Mouse (Mus musculus): ENCODE results near the gene Ache.
"Not testable (repeated sequence)": the region's sequence is repeated elsewhere in the genome, so short reads cannot be mapped to it uniquely, and the experiment has no call there.

Gene Ache

DNA sequence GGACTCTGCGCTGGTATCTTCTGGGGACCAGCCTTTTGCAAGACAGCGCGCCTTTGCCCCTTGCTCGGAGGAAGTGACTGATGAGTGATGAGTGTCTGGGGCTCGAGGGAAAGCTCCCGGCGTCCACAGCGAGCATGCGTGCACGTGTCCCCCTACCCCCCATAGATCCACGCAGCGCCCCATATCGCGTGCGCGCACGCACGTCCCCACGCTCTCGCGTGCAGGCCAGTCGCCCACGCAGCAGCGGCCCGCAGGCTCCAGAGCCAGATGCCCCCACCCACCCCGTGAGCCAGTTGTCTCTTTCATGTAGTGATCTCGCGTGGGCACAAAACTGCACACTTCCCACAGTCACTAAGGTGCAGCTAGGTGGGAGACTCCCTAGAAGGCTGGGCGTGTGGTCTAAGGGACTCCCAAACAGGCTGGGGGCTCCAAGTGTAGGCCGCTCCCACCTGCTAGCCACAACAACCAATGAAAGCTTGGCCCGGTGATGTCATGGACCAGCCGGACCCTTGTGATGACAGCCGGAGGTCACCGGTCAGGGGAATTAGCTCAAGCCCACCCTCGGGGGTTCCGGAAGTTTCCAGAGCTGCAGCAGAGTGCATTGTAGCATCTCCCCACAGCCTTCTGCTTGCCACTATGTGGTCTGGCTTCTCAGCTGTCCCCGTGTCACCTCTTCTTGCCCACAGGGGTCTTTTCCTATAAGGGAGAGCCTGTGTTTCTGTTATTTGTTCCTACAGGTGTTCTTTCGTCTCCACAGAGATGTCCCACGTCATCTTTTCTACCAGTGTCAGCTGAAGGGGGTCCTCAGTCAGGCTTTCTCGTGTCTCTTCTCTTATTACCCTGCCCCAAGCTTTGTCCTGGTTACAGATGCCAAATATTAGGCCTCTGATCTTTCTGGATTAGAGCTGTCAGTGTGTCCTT is at the start of gene Ache:
Ache (plus strand) TSS at position 488 of the 921 bp plus-strand sequence.
- in situ Hi-C loops (cut with MboI): no loop called here

GRCm38 (mm10) chr5:137263897-137264720 is 23.2 kb upstream of the Ache start:
- in situ Hi-C loops (cut with MboI): no loop called here

DNA sequence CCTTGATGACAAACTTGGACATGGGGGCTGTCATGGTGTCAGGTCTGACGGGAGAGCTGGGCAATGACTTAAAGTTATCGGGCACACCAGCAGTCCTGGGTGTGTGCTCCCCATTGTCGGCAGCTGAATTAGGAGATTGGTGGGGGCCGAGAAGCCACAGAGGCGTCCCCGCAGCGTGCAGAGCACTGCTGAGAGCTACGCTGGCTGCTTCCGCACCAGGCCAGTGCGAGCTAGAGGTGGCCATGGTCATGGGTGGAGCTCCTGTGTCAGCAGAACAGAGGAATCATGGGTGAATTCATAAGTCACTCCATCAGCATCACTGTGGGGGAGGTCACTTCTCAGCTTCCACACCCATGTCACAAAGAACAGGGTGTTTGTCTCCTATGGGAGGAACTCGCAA is 22.5 kb upstream of the Ache start:
- in situ Hi-C loops (cut with MboI): no loop called here

- in situ Hi-C loops (cut with MboI): no loop called here
These were observed 19.0 kb upstream of the Ache start for GRCm38 (mm10) chr5:137268131-137268910.

GRCm38 (mm10) chr5:137277360-137278342 is 9.7 kb upstream of the Ache start:
- in situ Hi-C loops (cut with MboI): no loop called here

DNA sequence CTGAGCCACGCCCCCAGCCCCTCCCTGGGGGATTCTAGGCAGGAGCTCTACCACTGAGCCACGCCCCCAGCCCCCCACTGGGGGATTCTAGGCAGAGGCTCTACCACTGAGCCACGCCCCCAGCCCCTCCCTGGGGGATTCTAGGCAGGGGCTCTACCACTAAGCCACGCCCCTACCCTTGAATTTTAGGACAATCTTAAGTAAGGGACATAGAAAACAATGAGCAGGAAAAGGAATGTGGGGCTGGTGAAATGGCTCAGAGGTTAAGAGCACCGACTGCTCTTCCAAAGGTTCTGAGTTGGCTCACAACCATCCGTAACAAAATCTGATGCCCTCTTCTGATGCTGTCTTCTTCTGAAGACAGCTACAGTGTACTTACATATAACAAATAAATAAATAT is 2.9 kb upstream of the Ache start:
- in situ Hi-C loops (cut with MboI): not testable (repeated sequence)

GRCm38 (mm10) chr5:137285045-137285444 is 2.3 kb upstream of the Ache start:
- in situ Hi-C loops (cut with MboI): no loop called here

- in situ Hi-C loops (cut with MboI): no loop called here
These were observed 1.3 kb upstream of the Ache start for GRCm38 (mm10) chr5:137285986-137286385.

DNA sequence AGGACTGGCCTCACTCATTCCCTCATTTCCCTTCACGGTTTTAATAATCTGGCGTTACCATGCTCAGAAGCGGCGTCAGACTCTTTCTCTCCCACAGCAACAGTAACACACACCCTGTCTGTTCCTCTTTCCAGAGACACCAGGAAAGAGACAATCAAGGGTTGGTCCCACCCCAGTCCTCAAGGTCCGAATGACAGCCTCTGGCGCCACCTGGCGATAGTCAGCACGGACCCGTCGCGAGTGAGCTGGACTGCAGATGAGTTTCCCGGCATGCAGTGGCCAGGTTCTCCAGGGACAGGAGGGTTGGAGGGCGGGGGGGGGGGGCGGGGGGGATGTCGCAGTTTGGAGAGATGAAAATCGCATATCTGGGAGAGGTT is 676 bp upstream of the Ache start:
- in situ Hi-C loops (cut with MboI): no loop called here

- in situ Hi-C loops (cut with MboI): no loop called here
These were observed 829 bp downstream of the Ache start for GRCm38 (mm10) chr5:137287953-137288743.

- in situ Hi-C loops (cut with MboI): no loop called here
These were observed 1.7 kb downstream of the Ache start for GRCm38 (mm10) chr5:137288999-137289470.

GRCm38 (mm10) chr5:137289591-137290365 is 2.5 kb downstream of the Ache start:
- in situ Hi-C loops (cut with MboI): no loop called here

- in situ Hi-C loops (cut with MboI): no loop called here
These were observed 3.4 kb downstream of the Ache start for GRCm38 (mm10) chr5:137290677-137291076.

DNA sequence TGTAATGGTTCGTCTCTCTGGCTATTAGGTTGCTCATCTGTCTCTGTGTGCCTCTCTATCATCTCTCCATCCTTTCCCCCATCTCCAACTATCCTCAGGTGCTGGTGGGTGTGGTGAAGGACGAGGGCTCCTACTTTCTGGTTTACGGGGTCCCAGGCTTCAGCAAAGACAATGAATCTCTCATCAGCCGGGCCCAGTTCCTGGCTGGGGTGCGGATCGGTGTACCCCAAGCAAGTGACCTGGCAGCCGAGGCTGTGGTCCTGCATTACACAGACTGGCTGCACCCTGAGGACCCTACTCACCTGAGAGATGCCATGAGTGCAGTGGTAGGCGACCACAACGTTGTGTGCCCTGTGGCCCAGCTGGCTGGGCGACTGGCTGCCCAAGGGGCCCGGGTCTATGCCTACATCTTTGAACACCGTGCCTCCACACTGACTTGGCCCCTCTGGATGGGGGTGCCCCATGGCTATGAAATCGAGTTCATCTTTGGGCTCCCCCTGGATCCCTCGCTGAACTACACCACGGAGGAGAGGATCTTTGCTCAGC is 4.1 kb downstream of the Ache start:
- in situ Hi-C loops (cut with MboI): no loop called here

GRCm38 (mm10) chr5:137293282-137293681 is 6.0 kb downstream of the Ache start:
- in situ Hi-C loops (cut with MboI): no loop called here

DNA sequence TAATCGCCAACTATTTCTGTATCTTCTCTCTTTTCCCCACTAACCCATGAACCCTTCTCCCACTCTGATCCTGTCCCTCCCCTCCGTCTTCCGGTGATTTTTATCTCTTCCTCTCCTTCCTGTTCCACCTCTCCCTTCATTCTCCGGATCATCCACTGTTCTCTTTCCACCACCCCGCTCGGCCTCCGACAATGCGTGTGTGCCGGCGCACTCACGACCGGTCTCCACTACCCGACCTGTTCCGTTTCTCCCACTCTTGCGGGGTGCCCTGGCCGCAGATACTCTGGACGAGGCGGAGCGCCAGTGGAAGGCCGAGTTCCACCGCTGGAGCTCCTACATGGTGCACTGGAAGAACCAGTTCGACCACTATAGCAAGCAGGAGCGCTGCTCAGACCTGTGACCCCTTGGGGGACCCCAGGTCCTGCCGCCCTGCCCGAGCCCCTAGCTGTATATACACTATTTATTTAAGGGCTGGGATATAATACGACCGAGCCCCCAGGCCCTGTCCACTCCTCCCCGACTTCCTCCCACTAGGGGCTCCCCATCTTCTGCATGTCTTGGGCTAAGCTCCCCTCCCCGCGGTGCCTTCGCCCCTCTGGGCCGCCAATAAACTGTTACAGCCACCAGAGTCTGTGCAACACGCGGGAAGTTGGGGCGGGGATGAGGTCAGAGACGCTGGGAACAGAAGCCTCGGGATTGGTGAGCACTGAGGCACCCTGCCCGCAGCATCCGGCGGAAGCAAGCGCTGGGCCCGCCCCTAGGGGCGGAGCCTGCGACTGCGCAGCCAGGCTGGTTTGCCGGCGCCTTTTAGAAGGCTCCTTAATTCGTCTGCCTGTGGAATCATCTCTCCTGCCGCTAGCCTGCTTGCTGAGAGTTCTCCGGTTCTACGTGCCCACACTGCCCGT is 6.8 kb downstream of the Ache start, which contains the start of gene Ufsp1:
Ufsp1 (plus strand) TSS at position 791 of the 905 bp plus-strand sequence.
- in situ Hi-C loops (cut with MboI): no loop called here

DNA sequence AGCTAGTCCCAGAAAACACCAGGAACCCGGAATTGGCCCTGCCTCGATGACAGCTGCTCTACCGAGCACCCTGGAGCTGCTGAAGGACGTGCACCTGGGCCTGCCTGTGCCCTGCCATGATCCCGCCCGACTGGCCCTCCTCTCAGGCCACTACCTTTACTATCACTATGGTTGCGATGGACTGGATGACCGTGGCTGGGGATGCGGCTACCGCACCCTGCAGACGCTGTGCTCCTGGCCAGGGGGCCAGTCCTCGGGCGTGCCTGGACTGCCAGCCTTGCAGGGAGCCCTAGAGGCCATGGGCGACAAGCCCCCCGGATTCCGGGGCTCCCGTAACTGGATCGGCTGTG is 7.4 kb downstream of the Ache start:
- in situ Hi-C loops (cut with MboI): no loop called here

DNA sequence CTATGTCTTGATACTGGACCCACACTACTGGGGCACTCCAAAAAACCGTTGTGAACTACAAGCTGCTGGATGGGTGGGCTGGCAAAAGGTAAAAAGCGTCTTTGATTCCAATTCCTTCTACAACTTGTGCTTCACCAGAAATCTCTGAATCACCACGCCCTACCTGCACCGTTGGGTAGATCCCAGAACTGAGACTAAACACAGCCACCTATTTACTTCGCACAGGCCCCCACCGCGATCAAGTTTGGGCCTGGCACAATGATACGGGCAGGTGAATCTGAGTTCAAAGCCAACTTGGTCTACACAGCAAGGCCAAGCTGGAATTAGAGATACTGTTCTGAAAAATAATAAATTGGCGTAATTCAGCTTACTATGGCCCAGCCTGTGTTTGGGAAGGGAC is 8.0 kb downstream of the Ache start:
- in situ Hi-C loops (cut with MboI): no loop called here

All from mature B cell (primary cell).